Mouse (Mus musculus): Measurements from ENCODE around the gene Sbno2.

- TF ChIP-seq POLR2A (IDR thresholded peaks at IDR 0.05; ENCODE audit: control insufficient read depth, extremely low read depth, insufficient read depth, low read length, poor library complexity) (no peak), CTCF (IDR thresholded peaks at IDR 0.05; ENCODE audit: borderline replicate concordance, control insufficient read depth, extremely low read depth, insufficient read depth, low read length, poor library complexity) (no peak)
These were observed 24.8 kb downstream of the Sbno2 start for GRCm38 (mm10) chr10:80080396-80081070.
